Mouse (Mus musculus): ENCODE results near the gene Fanci. TPM values are rescaled to one million over a fixed set of nuclear protein-coding genes. Genes with fewer than 3 reads are reported as not detected.

Gene Fanci
- polyA plus RNA-seq, 1 experiment from 2014 or later, result 1.8 TPM

DNA sequence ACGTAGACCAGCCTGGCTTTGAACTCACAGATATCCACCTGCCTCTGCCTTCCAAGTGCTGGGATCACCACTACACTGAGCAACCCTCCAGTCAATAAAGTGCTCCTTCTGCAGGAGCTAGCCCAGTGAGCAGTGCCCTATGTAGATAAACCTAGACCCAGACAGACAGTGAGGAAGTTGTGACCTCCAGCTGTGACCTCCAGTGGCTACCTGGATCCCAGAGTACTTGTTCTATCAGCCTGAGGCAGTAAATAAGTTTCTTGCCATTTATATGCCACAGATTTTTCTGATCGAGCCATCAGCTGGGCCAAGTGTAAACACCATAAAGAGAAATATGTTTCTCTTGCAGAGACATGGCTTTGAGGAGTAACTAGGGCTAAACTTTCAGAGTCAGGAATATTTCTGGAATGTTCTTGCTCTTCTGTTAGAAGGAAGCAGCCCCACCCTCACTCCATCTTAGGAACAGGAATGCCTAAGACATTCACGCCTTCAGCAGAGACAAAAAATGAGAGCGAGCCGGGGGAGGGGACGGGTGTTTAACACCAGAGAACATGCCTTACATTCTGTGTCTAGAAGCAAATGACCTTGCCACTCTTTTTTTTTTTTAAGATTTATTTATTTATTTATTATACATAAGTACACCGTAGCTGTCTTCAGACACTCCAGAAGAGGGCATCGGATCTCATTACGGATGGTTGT is 81.9 kb downstream of the Fanci start:
- Histone ChIP-seq H3K27ac (replicated peaks) (no peak overlapping the region), H3K4me1 (replicated peaks; ENCODE audit: control insufficient read depth, insufficient read depth) (no peaks in the 10 kb centered on the region), H3K9ac (ENCODE audit: low read length) (no peak overlapping the region), H3K4me2 (replicated peaks; ENCODE audit: low read depth) (no peak overlapping the region), H3K27me3 (ENCODE audit: control insufficient read depth, insufficient read depth, low read length) (no peaks in the 10 kb centered on the region), H3K36me3 (ENCODE audit: control insufficient read depth, insufficient read depth, low read length) (no peaks in the 10 kb centered on the region), H3K4me3 (ENCODE audit: low read depth, low read length) (no peak overlapping the region), H3K9me3 (ENCODE audit: control insufficient read depth, low read length) (no peaks in the 10 kb centered on the region)
- 83% methylated on average over 9 of the region's 9 CpGs for WGBS
- no peak for TF ChIP-seq EP300 (optimal IDR thresholded peaks at IDR 0.05)
- TF ChIP-seq CTCF (IDR thresholded peaks at IDR 0.05; ENCODE audit: low read depth), result no peak
- ATAC-seq (ENCODE audit: low FRiP score, low TSS enrichment) (no peak), DNase-seq (ENCODE audit: low spot score) (no peak)

DNA sequence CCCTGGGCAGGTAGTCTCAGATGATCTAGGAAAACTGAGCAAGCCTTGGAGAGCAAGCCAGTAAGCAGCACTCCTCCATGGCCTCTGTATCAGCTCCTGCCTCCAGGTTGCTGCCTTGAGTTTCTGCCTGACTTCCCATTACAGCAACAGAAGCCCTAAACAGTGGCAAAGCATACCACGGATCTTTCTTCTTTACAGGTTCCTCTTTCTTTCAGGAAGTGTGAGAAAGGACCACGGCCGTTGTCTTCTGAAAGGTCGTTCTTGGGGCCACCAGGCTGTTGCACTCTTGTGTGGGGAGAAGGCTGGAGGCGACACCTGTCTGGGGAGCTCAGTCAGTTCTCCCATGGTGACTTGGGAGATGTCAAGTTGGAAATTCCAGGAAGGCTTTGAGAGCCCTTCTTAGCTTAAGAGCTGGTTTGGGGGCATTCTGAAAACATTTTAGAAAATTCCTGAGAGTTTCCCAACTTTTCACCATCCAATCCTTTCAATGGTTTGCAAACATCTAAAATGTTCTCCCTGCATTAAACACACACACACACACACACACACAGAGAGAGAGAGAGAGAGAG is 83.2 kb downstream of the Fanci start:
- Histone ChIP-seq H3K4me1 (replicated peaks; ENCODE audit: control insufficient read depth, insufficient read depth) (no peaks in the 10 kb centered on the region), H3K4me2 (replicated peaks; ENCODE audit: low read depth) (no peak overlapping the region), H3K4me3 (ENCODE audit: low read depth, low read length) (no peak overlapping the region), H3K36me3 (ENCODE audit: control insufficient read depth, insufficient read depth, low read length) (no peaks in the 10 kb centered on the region), H3K27ac (replicated peaks) (no peak overlapping the region), H3K9ac (ENCODE audit: low read length) (no peak overlapping the region), H3K27me3 (ENCODE audit: control insufficient read depth, insufficient read depth, low read length) (no peaks in the 10 kb centered on the region), H3K9me3 (ENCODE audit: control insufficient read depth, low read length) (no peaks in the 10 kb centered on the region)
- TF ChIP-seq EP300 (optimal IDR thresholded peaks at IDR 0.05), result no peak
- TF ChIP-seq CTCF (IDR thresholded peaks at IDR 0.05; ENCODE audit: low read depth), result no peak
- 76% methylated on average over 5 of the region's 5 CpGs for WGBS
- DNase-seq (ENCODE audit: low spot score) (no peak), ATAC-seq (ENCODE audit: low FRiP score, low TSS enrichment) (no peak)

DNA sequence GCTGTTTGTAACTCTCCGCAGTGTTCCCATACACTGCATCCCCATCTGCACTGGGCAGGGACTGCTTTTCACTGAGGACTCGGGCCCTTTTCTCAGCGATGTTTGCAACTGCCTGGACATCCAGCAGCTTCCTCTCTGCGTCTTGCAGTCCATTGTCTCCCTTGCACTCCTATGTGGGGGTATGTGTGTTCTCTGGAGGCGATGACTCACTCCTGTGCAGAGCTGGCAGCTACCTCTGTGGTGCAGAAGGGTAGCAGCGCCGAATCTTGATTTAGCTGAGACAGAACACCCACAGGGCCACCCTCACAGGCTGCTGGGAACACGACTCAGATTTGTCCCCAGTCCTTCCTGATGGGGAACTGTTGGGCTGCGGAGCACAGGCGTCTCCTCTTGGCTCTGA is 94.8 kb downstream of the Fanci start:
- H3K4me3 ChIP-seq (ENCODE audit: low read depth, low read length), result no peak overlapping the region
- no peak for TF ChIP-seq CTCF (IDR thresholded peaks at IDR 0.05; ENCODE audit: low read depth)
- ATAC-seq (ENCODE audit: low FRiP score, low TSS enrichment), result no peak

DNA sequence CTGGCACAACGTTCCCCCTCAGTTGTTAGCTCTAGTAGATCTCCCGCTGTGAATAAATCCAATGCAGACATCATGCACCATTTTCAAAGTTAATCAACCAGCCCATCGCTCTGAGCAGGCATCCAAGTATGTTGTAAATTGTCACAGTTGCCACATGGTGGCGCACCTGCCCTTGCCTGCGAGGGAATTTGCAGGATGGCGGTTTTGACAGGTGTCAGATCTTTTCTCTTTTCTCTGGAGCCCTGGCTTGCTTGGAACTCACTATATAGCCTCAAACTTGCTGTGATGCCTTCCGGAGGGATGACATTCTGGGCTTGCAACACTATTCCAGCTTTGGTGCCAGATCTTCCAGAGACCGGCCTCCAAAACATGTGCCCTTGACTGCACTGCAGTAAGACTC is 102.2 kb downstream of the Fanci start:
- peak; percentile 65 for DNase-seq (ENCODE audit: low spot score)
- peaks cover 18% of the 10 kb centered on the region; the same call in 1 of the 2 replicates for H3K27me3 ChIP-seq (ENCODE audit: control insufficient read depth, insufficient read depth, low read length)
- no peak overlapping the region for H3K9ac ChIP-seq (ENCODE audit: low read length)
- no peaks in the 10 kb centered on the region for H3K9me3 ChIP-seq (ENCODE audit: control insufficient read depth, low read length)
- no peak for ATAC-seq (ENCODE audit: low FRiP score, low TSS enrichment)
- H3K4me2 ChIP-seq (replicated peaks; ENCODE audit: low read depth), result no peak overlapping the region
- TF ChIP-seq EP300 (optimal IDR thresholded peaks at IDR 0.05) (no peak), CTCF (IDR thresholded peaks at IDR 0.05; ENCODE audit: low read depth) (peak; percentile 86)
- no peaks in the 10 kb centered on the region for H3K36me3 ChIP-seq (ENCODE audit: control insufficient read depth, insufficient read depth, low read length)
- no peak overlapping the region for H3K4me3 ChIP-seq (ENCODE audit: low read depth, low read length)
- no peaks in the 10 kb centered on the region for H3K4me1 ChIP-seq (replicated peaks; ENCODE audit: control insufficient read depth, insufficient read depth)
- WGBS, result 9% methylated on average over 8 of the region's 8 CpGs
- H3K27ac ChIP-seq (replicated peaks), result no peak overlapping the region

More for the DNA sequence above, 94.8 kb downstream of the Fanci start:
- no peak for DNase-seq (ENCODE audit: low spot score)
- no peak overlapping the region for H3K4me2 ChIP-seq (replicated peaks; ENCODE audit: low read depth)
- H3K27ac ChIP-seq (replicated peaks), result no peak overlapping the region
- no peaks in the 10 kb centered on the region for H3K36me3 ChIP-seq (ENCODE audit: control insufficient read depth, insufficient read depth, low read length)
- no peaks in the 10 kb centered on the region for H3K27me3 ChIP-seq (ENCODE audit: control insufficient read depth, insufficient read depth, low read length)
- WGBS, result 53% methylated on average over 10 of the region's 10 CpGs
- no peaks in the 10 kb centered on the region for H3K9me3 ChIP-seq (ENCODE audit: control insufficient read depth, low read length)
- H3K9ac ChIP-seq (ENCODE audit: low read length), result no peak overlapping the region
- no peaks in the 10 kb centered on the region for H3K4me1 ChIP-seq (replicated peaks; ENCODE audit: control insufficient read depth, insufficient read depth)

DNA sequence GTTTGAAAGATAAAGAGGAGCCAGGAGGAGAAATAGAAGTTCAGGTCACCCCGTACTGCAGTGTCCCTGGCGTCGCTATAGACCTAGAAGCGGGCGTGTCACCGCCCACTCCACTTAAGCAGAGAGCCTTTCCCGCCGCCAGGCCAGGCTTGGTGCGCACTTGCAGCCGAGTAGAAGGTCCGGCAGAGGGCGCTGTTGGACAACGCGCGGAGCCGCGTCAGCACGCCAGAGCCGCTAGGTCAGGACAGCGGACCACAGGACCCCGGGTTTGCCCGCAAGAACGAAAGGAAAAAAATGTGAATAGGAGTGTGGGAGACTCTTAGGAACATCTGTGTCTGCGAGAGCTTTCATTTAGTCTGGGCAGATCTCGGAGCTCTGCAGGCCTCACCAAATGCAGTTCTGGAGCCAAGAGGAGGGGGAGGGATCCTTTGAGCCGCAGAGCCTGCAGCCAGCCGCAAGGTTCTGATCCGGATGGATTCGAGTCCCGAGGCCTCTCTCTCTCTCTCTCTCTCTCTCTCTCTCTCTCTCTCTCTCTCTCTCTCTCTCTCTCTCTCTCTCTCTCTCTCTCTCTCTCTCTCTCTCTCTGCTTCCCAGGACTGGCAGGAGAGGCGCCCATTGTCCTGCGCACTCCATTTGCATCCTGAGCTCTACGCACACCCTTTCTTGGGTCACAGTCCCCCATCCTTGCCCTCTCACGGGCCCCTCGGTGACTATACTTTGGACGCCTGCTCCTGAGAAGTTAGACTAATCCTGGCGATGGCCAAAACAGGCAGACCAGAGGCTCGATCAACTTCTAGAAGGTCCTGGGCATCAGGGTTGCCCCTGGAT is 104.5 kb downstream of the Fanci start:
- WGBS, result 4% methylated on average over 38 of the region's 38 CpGs

More for the DNA sequence above, 104.5 kb downstream of the Fanci start:
- Histone ChIP-seq H3K4me3 (ENCODE audit: low read depth, low read length) (peak overlapping the region; percentile 23), H3K4me2 (replicated peaks; ENCODE audit: low read depth) (peak overlapping the region; percentile 50), H3K9me3 (ENCODE audit: control insufficient read depth, low read length) (no peaks in the 10 kb centered on the region), H3K36me3 (ENCODE audit: control insufficient read depth, insufficient read depth, low read length) (no peaks in the 10 kb centered on the region), H3K9ac (ENCODE audit: low read length) (no peak overlapping the region), H3K4me1 (replicated peaks; ENCODE audit: control insufficient read depth, insufficient read depth) (no peaks in the 10 kb centered on the region), H3K27ac (replicated peaks) (no peak overlapping the region), H3K27me3 (ENCODE audit: control insufficient read depth, insufficient read depth, low read length) (peaks cover 34% of the 10 kb centered on the region)
- TF ChIP-seq CTCF (IDR thresholded peaks at IDR 0.05; ENCODE audit: low read depth) (peak; percentile 99), EP300 (optimal IDR thresholded peaks at IDR 0.05) (no peak)
- peak; percentile 85 for DNase-seq (ENCODE audit: low spot score)
- ATAC-seq (ENCODE audit: low FRiP score, low TSS enrichment), result peak; percentile 81
